Mouse (Mus musculus): ENCODE data around the gene Rere. TPM values are rescaled to one million over a fixed set of nuclear protein-coding genes. Genes with fewer than 3 reads are reported as not detected.
"Not testable (repeated sequence)": the region's sequence is repeated elsewhere in the genome, so short reads cannot be mapped to it uniquely, and the experiment has no call there.

Rere gene
- total and polyA plus RNA-seq, 3 experiments, result 19.3 to 46.4 (median 39.0) TPM

GRCm38 (mm10) chr4:150264903-150265302 lies 16.5 kb upstream of the Rere start:
- H3K27me3 ChIP-seq (ENCODE audit: control insufficient read depth, insufficient read depth, low read length), result no peaks in the 10 kb centered on the region
- no peak overlapping the region for H3K4me3 ChIP-seq
- H3K9ac ChIP-seq (ENCODE audit: low read depth, low read length), result no peak overlapping the region
- H3K79me2 ChIP-seq (replicated peaks; ENCODE audit: control insufficient read depth, insufficient read depth, low read length), result no peaks in the 10 kb centered on the region
- no peak for DNase-seq
- no peaks in the 10 kb centered on the region for H3K36me3 ChIP-seq (ENCODE audit: control insufficient read depth, insufficient read depth, low read length)
- H3K4me1 ChIP-seq (ENCODE audit: control insufficient read depth, insufficient read depth, low read length), result peaks cover 6% of the 10 kb centered on the region
- WGBS, result 52% methylated on average over 7 of the region's 7 CpGs
- intact Hi-C loops (cut with DNase I), result no loop called here
- no peak for TF ChIP-seq POLR2A (IDR thresholded peaks at IDR 0.05; ENCODE audit: insufficient read depth, low read depth, low read length)
- TF ChIP-seq CTCF (IDR thresholded peaks at IDR 0.05), result peak; percentile 76
- H3K27ac ChIP-seq, result no peak overlapping the region

GRCm38 (mm10) chr4:150265471-150265870 lies 16.0 kb upstream of the Rere start:
- no peaks in the 10 kb centered on the region for H3K27me3 ChIP-seq (ENCODE audit: control insufficient read depth, insufficient read depth, low read length)
- 72% methylated on average over 5 of the region's 5 CpGs for WGBS
- intact Hi-C loops (cut with DNase I), result no loop called here
- H3K9ac ChIP-seq (ENCODE audit: low read depth, low read length), result no peak overlapping the region
- peaks cover 7% of the 10 kb centered on the region for H3K4me1 ChIP-seq (ENCODE audit: control insufficient read depth, insufficient read depth, low read length)
- TF ChIP-seq POLR2A (IDR thresholded peaks at IDR 0.05; ENCODE audit: insufficient read depth, low read depth, low read length), result no peak
- no peak for TF ChIP-seq EP300 (IDR thresholded peaks at IDR 0.05; ENCODE audit: insufficient read depth, low read depth, low read length)
- TF ChIP-seq CTCF (IDR thresholded peaks at IDR 0.05), result no peak
- H3K27ac ChIP-seq, result no peak overlapping the region
- H3K4me3 ChIP-seq, result no peak overlapping the region
- no peak for DNase-seq
- H3K36me3 ChIP-seq (ENCODE audit: control insufficient read depth, insufficient read depth, low read length), result no peaks in the 10 kb centered on the region
- H3K79me2 ChIP-seq (replicated peaks; ENCODE audit: control insufficient read depth, insufficient read depth, low read length), result no peaks in the 10 kb centered on the region

- Histone ChIP-seq H3K36me3 (ENCODE audit: control insufficient read depth, insufficient read depth, low read length) (no peaks in the 10 kb centered on the region), H3K27me3 (ENCODE audit: control insufficient read depth, insufficient read depth, low read length) (no peaks in the 10 kb centered on the region), H3K4me3 (no peak overlapping the region), H3K4me1 (ENCODE audit: control insufficient read depth, insufficient read depth, low read length) (peaks cover 7% of the 10 kb centered on the region), H3K79me2 (replicated peaks; ENCODE audit: control insufficient read depth, insufficient read depth, low read length) (no peaks in the 10 kb centered on the region), H3K9ac (ENCODE audit: low read depth, low read length) (no peak overlapping the region), H3K27ac (no peak overlapping the region)
- TF ChIP-seq EP300 (IDR thresholded peaks at IDR 0.05; ENCODE audit: insufficient read depth, low read depth, low read length), result no peak
- TF ChIP-seq POLR2A (IDR thresholded peaks at IDR 0.05; ENCODE audit: insufficient read depth, low read depth, low read length), result no peak
- no peak for TF ChIP-seq CTCF (IDR thresholded peaks at IDR 0.05)
- DNase-seq, result no peak
- intact Hi-C loops (cut with DNase I), result no loop called here
- WGBS, result 61% methylated on average over 21 of the region's 21 CpGs
These were observed 14.7 kb upstream of the Rere start for GRCm38 (mm10) chr4:150266655-150267223.

GRCm38 (mm10) chr4:150268674-150269653 lies 12.5 kb upstream of the Rere start:
- Histone ChIP-seq H3K27me3 (ENCODE audit: control insufficient read depth, insufficient read depth, low read length) (no peaks in the 10 kb centered on the region), H3K79me2 (replicated peaks; ENCODE audit: control insufficient read depth, insufficient read depth, low read length) (no peaks in the 10 kb centered on the region), H3K4me3 (no peak overlapping the region), H3K4me1 (ENCODE audit: control insufficient read depth, insufficient read depth, low read length) (peaks cover 12% of the 10 kb centered on the region), H3K27ac (no peak overlapping the region), H3K36me3 (ENCODE audit: control insufficient read depth, insufficient read depth, low read length) (no peaks in the 10 kb centered on the region), H3K9ac (ENCODE audit: low read depth, low read length) (no peak overlapping the region)
- intact Hi-C loops (cut with DNase I), result no loop called here
- TF ChIP-seq EP300 (IDR thresholded peaks at IDR 0.05; ENCODE audit: insufficient read depth, low read depth, low read length) (no peak), CTCF (IDR thresholded peaks at IDR 0.05) (no peak), POLR2A (IDR thresholded peaks at IDR 0.05; ENCODE audit: insufficient read depth, low read depth, low read length) (no peak)
- DNase-seq, result no peak
- WGBS, result 77% methylated on average over 33 of the region's 33 CpGs

- peaks cover 12% of the 10 kb centered on the region for H3K4me1 ChIP-seq (ENCODE audit: control insufficient read depth, insufficient read depth, low read length)
- H3K27me3 ChIP-seq (ENCODE audit: control insufficient read depth, insufficient read depth, low read length), result no peaks in the 10 kb centered on the region
- TF ChIP-seq EP300 (IDR thresholded peaks at IDR 0.05; ENCODE audit: insufficient read depth, low read depth, low read length), result no peak
- TF ChIP-seq POLR2A (IDR thresholded peaks at IDR 0.05; ENCODE audit: insufficient read depth, low read depth, low read length), result no peak
- TF ChIP-seq CTCF (IDR thresholded peaks at IDR 0.05), result 0 out of 2 replicates have a peak, but pooled peaks have one; percentile 3
- peak overlapping the region; percentile 44; the same call in 1 of the 2 replicates for H3K9ac ChIP-seq (ENCODE audit: low read depth, low read length)
- WGBS, result 27% methylated on average over 7 of the region's 7 CpGs
- no peaks in the 10 kb centered on the region for H3K36me3 ChIP-seq (ENCODE audit: control insufficient read depth, insufficient read depth, low read length)
- no peak for DNase-seq
- intact Hi-C loops (cut with DNase I), result no loop called here
- H3K4me3 ChIP-seq, result no peak overlapping the region
- no peaks in the 10 kb centered on the region for H3K79me2 ChIP-seq (replicated peaks; ENCODE audit: control insufficient read depth, insufficient read depth, low read length)
- no peak overlapping the region for H3K27ac ChIP-seq
These were observed 11.8 kb upstream of the Rere start for GRCm38 (mm10) chr4:150269679-150270078.

- H3K27me3 ChIP-seq (ENCODE audit: control insufficient read depth, insufficient read depth, low read length); H3K27ac ChIP-seq; DNase-seq; intact Hi-C loops (cut with DNase I); H3K36me3 ChIP-seq (ENCODE audit: control insufficient read depth, insufficient read depth, low read length); H3K79me2 ChIP-seq (replicated peaks; ENCODE audit: control insufficient read depth, insufficient read depth, low read length); H3K9ac ChIP-seq (ENCODE audit: low read depth, low read length); H3K4me3 ChIP-seq: not testable (repeated sequence)
- H3K4me1 ChIP-seq (ENCODE audit: control insufficient read depth, insufficient read depth, low read length), result peaks cover 12% of the 10 kb centered on the region
- 67% methylated on average over 4 of the region's 4 CpGs for WGBS
These were observed 10.7 kb upstream of the Rere start for GRCm38 (mm10) chr4:150270718-150271117.

All from heart, adult 2 months (tissue).